Mouse (Mus musculus) cerebellum, adult 2 months (tissue): ENCODE measurements at regions not wholly inside any gene's neighbourhood (a gene's known extent, or its start where the extent isn't known, plus 50 kb on each side); places are given as distances from the start of the nearest gene placed in this dataset.
"Not testable (repeated sequence)": the region's sequence is repeated elsewhere in the genome, so short reads cannot be mapped to it uniquely, and the experiment has no call there.

ENCODE experiments used
- DNase-seq, 2 experiments: peaks; one replicate each; pipeline ENCODE4 v3.0.0; 2021
- H3K27ac ChIP-seq: fragments of 200-500 bp; 2 replicates; pipeline ENCODE4 v1.5.1; 2012; ENCODE audit warnings: low read length, control low read depth, inconsistent platforms; ENCODE audit not compliant: insufficient read depth
- H3K27me3 ChIP-seq: fragments of 200-500 bp; 2 replicates; pipeline ENCODE4 v1.6.1; 2012; ENCODE audit warnings: inconsistent platforms, mild to moderate bottlenecking, low read length, moderate library complexity; ENCODE audit not compliant: control insufficient read depth, insufficient read depth
- H3K4me1 ChIP-seq: fragments of 200-500 bp; 2 replicates; pipeline ENCODE4 v1.6.1; 2011; ENCODE audit warnings: low read length; ENCODE audit not compliant: control insufficient read depth, insufficient read depth
- H3K4me3 ChIP-seq: fragments of 200-500 bp; replicated peaks from 2 replicates; pipeline ENCODE3; 2011; ENCODE audit warnings: mild to moderate bottlenecking, low read depth, low read length, control low read depth; ENCODE audit not compliant: insufficient read depth
- CTCF ChIP-seq: fragments of 200-500 bp; IDR thresholded peaks from 2 replicates; pipeline ENCODE4 v1.5.1; 2011; ENCODE audit warnings: low read depth, mild to moderate bottlenecking, control low read depth, low read length, moderate library complexity, borderline replicate concordance; ENCODE audit not compliant: insufficient read depth
- POLR2A ChIP-seq: fragments of 200-500 bp; IDR thresholded peaks from 2 replicates; pipeline ENCODE4 v1.6.1; 2011; ENCODE audit warnings: low read length, control low read depth, borderline replicate concordance; ENCODE audit not compliant: insufficient read depth
- WGBS: fragments of 180-500 bp; shearing (Covaris S2); methylation state at CpG from one replicate; pipeline ENCODE4 v1.1.7; 2018; 5-methylcytosine and 5-hydroxymethylcytosine counted together

GRCm38 (mm10) chr3:83480176-83480575 lies 285.9 kb upstream of the Sfrp2 start:
- TF ChIP-seq CTCF (no peak), POLR2A (no peak)

GRCm38 (mm10) chr3:83486192-83486716 lies 279.9 kb upstream of the Sfrp2 start:
- WGBS, result 50% methylated on average over 7 of the region's 7 CpGs
- H3K27me3 ChIP-seq, result no peaks in the 10 kb centered on the region
- no peaks in the 10 kb centered on the region for H3K4me1 ChIP-seq
- no peak overlapping the region for H3K27ac ChIP-seq
- TF ChIP-seq CTCF, result no peak
- DNase-seq, result no peak
- H3K4me3 ChIP-seq, result no peak overlapping the region

More at GRCm38 (mm10) chr3:83480176-83480575, 285.9 kb upstream of the Sfrp2 start:
- WGBS, result 83% methylated on average over 1 of the region's 1 CpGs
- Histone ChIP-seq H3K4me3 (no peak overlapping the region), H3K4me1 (no peaks in the 10 kb centered on the region), H3K27ac (no peak overlapping the region), H3K27me3 (no peaks in the 10 kb centered on the region)
- no peak for DNase-seq

- 17% methylated on average over 1 of the region's 1 CpGs for WGBS
- no peaks in the 10 kb centered on the region for H3K4me1 ChIP-seq
- no peak overlapping the region for H3K4me3 ChIP-seq
- no peak for TF ChIP-seq CTCF
- no peak for TF ChIP-seq POLR2A
- no peaks in the 10 kb centered on the region for H3K27me3 ChIP-seq
- no peak overlapping the region for H3K27ac ChIP-seq
- no peak for DNase-seq
These were observed 270.5 kb upstream of the Sfrp2 start for GRCm38 (mm10) chr3:83495584-83495983.

GRCm38 (mm10) chr3:83503901-83504300 lies 262.2 kb upstream of the Sfrp2 start:
- no peak overlapping the region for H3K27ac ChIP-seq
- DNase-seq, result no peak
- no peaks in the 10 kb centered on the region for H3K27me3 ChIP-seq
- H3K4me1 ChIP-seq, result no peaks in the 10 kb centered on the region
- no peak for TF ChIP-seq CTCF
- TF ChIP-seq POLR2A, result no peak
- 21% methylated on average over 7 of the region's 7 CpGs for WGBS
- no peak overlapping the region for H3K4me3 ChIP-seq

GRCm38 (mm10) chr3:83516614-83517013 lies 249.5 kb upstream of the Sfrp2 start:
- no peaks in the 10 kb centered on the region for H3K27me3 ChIP-seq
- no peak for DNase-seq
- no peak overlapping the region for H3K27ac ChIP-seq
- no peak overlapping the region for H3K4me3 ChIP-seq
- 85% methylated on average over 4 of the region's 4 CpGs for WGBS
- no peaks in the 10 kb centered on the region for H3K4me1 ChIP-seq
- no peak for TF ChIP-seq POLR2A
- no peak for TF ChIP-seq CTCF

- Histone ChIP-seq H3K4me1 (no peaks in the 10 kb centered on the region), H3K27me3 (no peaks in the 10 kb centered on the region), H3K4me3 (no peak overlapping the region), H3K27ac (no peak overlapping the region)
- no peak for DNase-seq
- WGBS, result 31% methylated on average over 6 of the region's 6 CpGs
- TF ChIP-seq CTCF (no peak), POLR2A (no peak)
These were observed 248.0 kb upstream of the Sfrp2 start for GRCm38 (mm10) chr3:83517914-83518635.

- no peak for TF ChIP-seq CTCF
- TF ChIP-seq POLR2A, result no peak
- 70% methylated on average over 4 of the region's 4 CpGs for WGBS
These were observed 235.8 kb upstream of the Sfrp2 start for GRCm38 (mm10) chr3:83530243-83530847.

GRCm38 (mm10) chr3:83536624-83537023 lies 229.5 kb upstream of the Sfrp2 start:
- not testable (repeated sequence) for H3K27ac ChIP-seq, H3K4me3 ChIP-seq, H3K27me3 ChIP-seq, H3K4me1 ChIP-seq, DNase-seq
- WGBS, result 33% methylated on average over 5 of the region's 5 CpGs

More at GRCm38 (mm10) chr3:83530243-83530847, 235.8 kb upstream of the Sfrp2 start:
- Histone ChIP-seq H3K27ac (no peak overlapping the region), H3K27me3 (no peaks in the 10 kb centered on the region), H3K4me1 (no peaks in the 10 kb centered on the region), H3K4me3 (no peak overlapping the region)
- no peak for DNase-seq
